Mouse (Mus musculus): ENCODE results near the gene Cyp2u1. TPM values are rescaled to one million over a fixed set of nuclear protein-coding genes. Genes with fewer than 3 reads are reported as not detected.

The Cyp2u1 gene
- polyA plus RNA-seq, 1 experiment from 2014 or later = 2.3 TPM

GRCm38 (mm10) chr3:131271559-131272373 is 31.3 kb downstream of the Cyp2u1 start, which contains the start of gene Hadh:
TSS of gene Hadh (minus strand) at chr3:131272101.
- peak within 1 kb of the TSS; percentile 68 for H3K4me2 ChIP-seq (replicated peaks)
- ATAC-seq (ENCODE audit: insufficient number of reproducible peaks, insufficient read depth, low FRiP score, low TSS enrichment) = peak; percentile 89
- peak within 1 kb of the TSS; percentile 55 for H3K27ac ChIP-seq
- WGBS = under 1% methylated on average over 46 of the region's 54 CpGs
- H3K4me1 ChIP-seq = peaks cover 24% of the 10 kb centered on the region
- H3K9me3 ChIP-seq = no peaks in the 10 kb centered on the region
- H3K4me3 ChIP-seq = peak within 1 kb of the TSS; percentile 53
- H3K27me3 ChIP-seq = no peaks in the 10 kb centered on the region
- peak within 1 kb of the TSS; percentile 46 for H3K9ac ChIP-seq
- 0 out of 2 replicates have a peak, but pooled peaks cover 5% of the 10 kb centered on the region for H3K36me3 ChIP-seq

GRCm38 (mm10) chr3:131271157-131271556 is 31.9 kb downstream of the Cyp2u1 start:
- Histone ChIP-seq H3K9ac (peak overlapping the region; percentile 46), H3K4me1 (peaks cover 24% of the 10 kb centered on the region), H3K27me3 (no peaks in the 10 kb centered on the region), H3K4me2 (replicated peaks) (peak overlapping the region; percentile 68), H3K4me3 (peak overlapping the region; percentile 53), H3K36me3 (0 out of 2 replicates have a peak, but pooled peaks cover 8% of the 10 kb centered on the region), H3K27ac (no peak overlapping the region; the same call in 1 of the 2 replicates), H3K9me3 (no peaks in the 10 kb centered on the region)
- no peak for ATAC-seq (ENCODE audit: insufficient number of reproducible peaks, insufficient read depth, low FRiP score, low TSS enrichment)
- WGBS = 7% methylated on average over 8 of the region's 8 CpGs

GRCm38 (mm10) chr3:131270381-131270780 is 32.6 kb downstream of the Cyp2u1 start:
- Histone ChIP-seq H3K4me1 (peaks cover 24% of the 10 kb centered on the region), H3K27me3 (no peaks in the 10 kb centered on the region), H3K9me3 (no peaks in the 10 kb centered on the region), H3K9ac (no peak overlapping the region), H3K36me3 (0 out of 2 replicates have a peak, but pooled peaks cover 8% of the 10 kb centered on the region), H3K4me3 (peak overlapping the region; percentile 53; the same call in 1 of the 2 replicates), H3K27ac (no peak overlapping the region), H3K4me2 (replicated peaks) (peak overlapping the region; percentile 68)
- no peak for ATAC-seq (ENCODE audit: insufficient number of reproducible peaks, insufficient read depth, low FRiP score, low TSS enrichment)
- 50% methylated on average over 6 of the region's 6 CpGs for WGBS

- Histone ChIP-seq H3K9me3 (no peaks in the 10 kb centered on the region), H3K36me3 (peaks cover 18% of the 10 kb centered on the region), H3K4me2 (replicated peaks) (no peak overlapping the region), H3K9ac (no peak overlapping the region), H3K27me3 (no peaks in the 10 kb centered on the region), H3K27ac (no peak overlapping the region), H3K4me3 (no peak overlapping the region), H3K4me1 (peaks cover 17% of the 10 kb centered on the region)
- ATAC-seq (ENCODE audit: insufficient number of reproducible peaks, insufficient read depth, low FRiP score, low TSS enrichment) = no peak
- WGBS = 85% methylated on average over 3 of the region's 3 CpGs
These were observed 36.5 kb downstream of the Cyp2u1 start for GRCm38 (mm10) chr3:131266366-131267050.

GRCm38 (mm10) chr3:131265516-131265915 is 37.5 kb downstream of the Cyp2u1 start:
- Histone ChIP-seq H3K9ac (no peak overlapping the region), H3K4me3 (no peak overlapping the region), H3K4me2 (replicated peaks) (no peak overlapping the region), H3K4me1 (peaks cover 9% of the 10 kb centered on the region), H3K36me3 (peaks cover 26% of the 10 kb centered on the region), H3K27me3 (no peaks in the 10 kb centered on the region), H3K9me3 (0 out of 2 replicates have a peak, but pooled peaks cover 6% of the 10 kb centered on the region), H3K27ac (no peak overlapping the region)
- no peak for ATAC-seq (ENCODE audit: insufficient number of reproducible peaks, insufficient read depth, low FRiP score, low TSS enrichment)
- WGBS = 93% methylated on average over 8 of the region's 8 CpGs

- H3K4me2 ChIP-seq (replicated peaks) = no peak overlapping the region
- peaks cover 26% of the 10 kb centered on the region for H3K36me3 ChIP-seq
- H3K4me1 ChIP-seq = no peaks in the 10 kb centered on the region
- no peak overlapping the region for H3K9ac ChIP-seq
- no peak for ATAC-seq (ENCODE audit: insufficient number of reproducible peaks, insufficient read depth, low FRiP score, low TSS enrichment)
- H3K27ac ChIP-seq = no peak overlapping the region
- H3K27me3 ChIP-seq = no peaks in the 10 kb centered on the region
- H3K9me3 ChIP-seq = 0 out of 2 replicates have a peak, but pooled peaks cover 6% of the 10 kb centered on the region
- 79% methylated on average over 15 of the region's 15 CpGs for WGBS
- no peak overlapping the region for H3K4me3 ChIP-seq
These were observed 39.1 kb downstream of the Cyp2u1 start for GRCm38 (mm10) chr3:131263766-131264486.

- no peak overlapping the region for H3K4me3 ChIP-seq
- WGBS = 96% methylated on average over 6 of the region's 6 CpGs
- H3K9ac ChIP-seq = no peak overlapping the region
These were observed 42.6 kb downstream of the Cyp2u1 start for GRCm38 (mm10) chr3:131260418-131260817.

GRCm38 (mm10) chr3:131259392-131259965 is 43.5 kb downstream of the Cyp2u1 start:
- Histone ChIP-seq H3K4me3 (no peak overlapping the region), H3K27me3 (no peaks in the 10 kb centered on the region), H3K36me3 (peaks cover 18% of the 10 kb centered on the region), H3K9me3 (0 out of 2 replicates have a peak, but pooled peaks cover 6% of the 10 kb centered on the region), H3K9ac (no peak overlapping the region), H3K4me2 (replicated peaks) (no peak overlapping the region), H3K27ac (no peak overlapping the region), H3K4me1 (no peaks in the 10 kb centered on the region)
- ATAC-seq (ENCODE audit: insufficient number of reproducible peaks, insufficient read depth, low FRiP score, low TSS enrichment) = no peak
- WGBS = 89% methylated on average over 9 of the region's 9 CpGs

More at GRCm38 (mm10) chr3:131260418-131260817, 42.6 kb downstream of the Cyp2u1 start:
- 0 out of 2 replicates have a peak, but pooled peaks cover 6% of the 10 kb centered on the region for H3K9me3 ChIP-seq
- H3K4me2 ChIP-seq (replicated peaks) = no peak overlapping the region
- H3K27me3 ChIP-seq = no peaks in the 10 kb centered on the region
- no peak overlapping the region for H3K27ac ChIP-seq
- peaks cover 18% of the 10 kb centered on the region for H3K36me3 ChIP-seq
- H3K4me1 ChIP-seq = no peaks in the 10 kb centered on the region
- no peak for ATAC-seq (ENCODE audit: insufficient number of reproducible peaks, insufficient read depth, low FRiP score, low TSS enrichment)

GRCm38 (mm10) chr3:131258921-131259320 is 44.1 kb downstream of the Cyp2u1 start:
- Histone ChIP-seq H3K4me3 (no peak overlapping the region), H3K27ac (no peak overlapping the region), H3K4me2 (replicated peaks) (no peak overlapping the region), H3K36me3 (peaks cover 19% of the 10 kb centered on the region), H3K9ac (no peak overlapping the region), H3K4me1 (no peaks in the 10 kb centered on the region), H3K9me3 (0 out of 2 replicates have a peak, but pooled peaks cover 6% of the 10 kb centered on the region), H3K27me3 (no peaks in the 10 kb centered on the region)
- WGBS = 89% methylated on average over 3 of the region's 3 CpGs
- no peak for ATAC-seq (ENCODE audit: insufficient number of reproducible peaks, insufficient read depth, low FRiP score, low TSS enrichment)

- ATAC-seq (ENCODE audit: insufficient number of reproducible peaks, insufficient read depth, low FRiP score, low TSS enrichment) = no peak
- 93% methylated on average over 3 of the region's 3 CpGs for WGBS
- H3K4me1 ChIP-seq = no peaks in the 10 kb centered on the region
- peaks cover 5% of the 10 kb centered on the region; the same call in 1 of the 2 replicates for H3K36me3 ChIP-seq
- H3K9ac ChIP-seq = no peak overlapping the region
- no peaks in the 10 kb centered on the region for H3K27me3 ChIP-seq
- H3K4me2 ChIP-seq (replicated peaks) = no peak overlapping the region
- no peaks in the 10 kb centered on the region for H3K9me3 ChIP-seq
- H3K27ac ChIP-seq = no peak overlapping the region
- no peak overlapping the region for H3K4me3 ChIP-seq
These were observed 47.5 kb downstream of the Cyp2u1 start for GRCm38 (mm10) chr3:131255399-131255981.

Data from embryonic facial prominence, embryonic 12.5 days (tissue).